Mouse (Mus musculus) T-cell, adult 2 months (primary cell): ENCODE results near the gene Atp6v0a4.

Experiments used
- DNase-seq: peaks from one replicate; pipeline ENCODE4 v3.0.0; 2022; ENCODE audit warnings: low spot score

Gene Atp6v0a4

DNA sequence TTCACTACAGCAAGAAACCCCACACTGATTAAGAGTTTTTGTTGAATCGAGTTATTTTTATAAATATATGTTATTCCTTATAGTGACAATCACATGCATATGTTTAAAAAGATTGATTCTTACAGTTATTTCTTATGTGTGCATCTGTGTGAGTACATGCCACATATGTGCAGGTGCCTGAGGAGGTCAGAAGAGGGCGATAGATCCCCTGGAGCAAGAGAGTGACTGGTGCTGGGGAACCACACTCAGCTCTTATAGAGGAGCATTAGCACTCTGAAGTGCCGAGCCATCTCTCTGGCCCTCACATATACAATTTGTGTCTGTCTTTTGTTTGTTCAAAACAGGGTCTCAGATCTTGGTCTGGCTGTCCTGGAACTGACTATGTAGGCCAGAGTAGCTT lies 50.8 kb downstream of the Atp6v0a4 start:
- no peak for DNase-seq

DNA sequence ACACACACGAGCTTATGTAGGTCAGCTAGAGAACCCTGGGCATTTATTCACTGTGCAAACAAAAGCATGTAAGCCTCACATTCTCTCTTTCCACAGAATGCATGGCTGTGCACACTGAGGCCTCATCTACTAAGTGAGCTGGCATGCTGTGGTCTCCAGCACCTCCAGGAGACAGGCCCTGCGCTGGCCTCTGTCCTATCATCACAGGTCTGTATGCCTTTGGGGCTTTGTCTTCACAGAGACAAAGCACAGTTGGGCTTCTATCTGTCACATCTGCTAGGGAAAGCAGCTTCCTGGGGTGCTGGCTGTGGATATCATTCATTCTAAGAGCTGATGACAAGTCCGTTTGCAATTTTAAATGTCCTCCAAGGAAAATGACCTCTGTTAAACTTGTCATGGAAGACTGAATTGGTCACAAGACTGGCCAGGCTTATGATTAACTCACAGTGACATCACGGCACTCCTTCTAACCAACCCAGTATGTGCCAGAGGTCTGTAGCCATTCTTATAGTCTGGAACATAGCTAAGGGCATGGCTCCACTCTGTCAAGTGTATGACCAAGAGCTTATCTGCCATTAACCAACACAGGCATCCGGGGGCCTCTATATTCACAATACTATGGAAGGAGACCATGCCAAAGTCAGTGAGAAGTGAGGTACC lies 52.1 kb downstream of the Atp6v0a4 start:
- no peak for DNase-seq

GRCm38 (mm10) chr6:38071256-38071655 lies 53.1 kb downstream of the Atp6v0a4 start:
- DNase-seq: no peak

- peak; percentile 43 for DNase-seq
These were observed 58.2 kb downstream of the Atp6v0a4 start for GRCm38 (mm10) chr6:38066215-38066614.

DNA sequence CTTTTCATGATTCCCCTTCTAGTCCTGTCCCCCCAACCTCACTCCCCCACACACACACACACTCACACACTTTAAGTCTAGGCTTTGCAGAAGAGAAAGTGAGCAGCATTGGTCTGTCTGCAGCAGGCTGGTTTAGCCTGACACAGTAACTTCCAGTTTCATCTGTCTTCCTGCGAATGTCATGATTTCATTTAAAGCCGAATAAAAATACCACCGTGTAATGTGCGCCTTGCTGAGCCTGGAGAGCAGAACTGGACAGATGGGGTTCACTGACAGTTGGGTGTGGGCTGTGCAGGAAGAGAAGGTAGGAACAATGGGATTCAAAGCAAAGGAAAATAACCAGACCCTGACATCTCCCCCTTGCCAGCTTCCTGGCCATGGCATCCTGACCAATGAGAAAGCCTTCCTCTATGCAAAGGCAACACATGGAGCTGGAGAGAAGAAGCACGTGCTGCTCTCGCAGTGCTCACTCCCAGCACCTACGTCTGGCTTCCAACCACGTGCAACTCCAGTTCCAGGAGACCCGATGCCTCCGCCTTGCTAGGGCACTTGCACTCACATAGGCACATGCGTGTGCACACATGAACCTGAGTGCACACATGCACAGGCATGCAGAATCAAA lies 58.8 kb downstream of the Atp6v0a4 start:
- no peak for DNase-seq

DNA sequence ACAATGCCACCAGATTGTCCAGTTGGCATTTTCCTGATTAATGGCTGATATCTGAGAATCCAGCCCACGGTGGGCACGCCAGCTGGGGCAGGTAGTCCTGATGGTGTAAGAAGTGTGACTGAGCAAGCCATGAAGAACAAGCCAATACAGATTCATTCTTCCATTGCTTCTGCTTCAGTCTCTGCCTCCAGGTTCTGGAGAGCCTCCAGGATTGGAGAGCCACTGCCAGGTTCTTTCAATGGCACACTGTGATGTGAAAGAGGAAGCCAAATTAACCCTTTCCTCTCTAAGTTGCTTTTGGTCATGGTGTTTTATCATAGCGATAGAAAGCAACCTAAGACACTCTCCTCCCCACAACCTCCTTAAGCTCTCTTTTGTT lies 59.3 kb downstream of the Atp6v0a4 start:
- DNase-seq: no peak

- no peak for DNase-seq
These were observed 59.8 kb downstream of the Atp6v0a4 start for GRCm38 (mm10) chr6:38064621-38065020.

DNA sequence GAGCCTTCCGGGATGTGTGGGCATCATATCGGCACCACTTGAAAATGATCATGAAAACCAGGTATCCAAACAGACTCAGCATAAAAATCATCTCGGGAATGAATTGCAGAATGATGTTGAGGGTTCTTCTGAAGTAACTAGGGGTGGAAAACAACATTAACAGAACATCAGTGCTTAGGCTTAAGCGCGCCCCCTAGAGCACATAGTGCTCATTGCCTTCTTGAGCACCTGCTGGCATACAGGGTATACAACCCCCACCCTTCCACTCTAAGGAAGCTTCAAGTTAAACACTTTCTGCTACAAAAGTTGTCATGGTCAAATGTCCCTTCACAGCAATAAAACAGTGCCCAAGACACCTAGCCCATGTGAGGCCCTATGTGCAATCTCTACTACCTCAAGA lies 65.6 kb downstream of the Atp6v0a4 start:
- DNase-seq: no peak

DNA sequence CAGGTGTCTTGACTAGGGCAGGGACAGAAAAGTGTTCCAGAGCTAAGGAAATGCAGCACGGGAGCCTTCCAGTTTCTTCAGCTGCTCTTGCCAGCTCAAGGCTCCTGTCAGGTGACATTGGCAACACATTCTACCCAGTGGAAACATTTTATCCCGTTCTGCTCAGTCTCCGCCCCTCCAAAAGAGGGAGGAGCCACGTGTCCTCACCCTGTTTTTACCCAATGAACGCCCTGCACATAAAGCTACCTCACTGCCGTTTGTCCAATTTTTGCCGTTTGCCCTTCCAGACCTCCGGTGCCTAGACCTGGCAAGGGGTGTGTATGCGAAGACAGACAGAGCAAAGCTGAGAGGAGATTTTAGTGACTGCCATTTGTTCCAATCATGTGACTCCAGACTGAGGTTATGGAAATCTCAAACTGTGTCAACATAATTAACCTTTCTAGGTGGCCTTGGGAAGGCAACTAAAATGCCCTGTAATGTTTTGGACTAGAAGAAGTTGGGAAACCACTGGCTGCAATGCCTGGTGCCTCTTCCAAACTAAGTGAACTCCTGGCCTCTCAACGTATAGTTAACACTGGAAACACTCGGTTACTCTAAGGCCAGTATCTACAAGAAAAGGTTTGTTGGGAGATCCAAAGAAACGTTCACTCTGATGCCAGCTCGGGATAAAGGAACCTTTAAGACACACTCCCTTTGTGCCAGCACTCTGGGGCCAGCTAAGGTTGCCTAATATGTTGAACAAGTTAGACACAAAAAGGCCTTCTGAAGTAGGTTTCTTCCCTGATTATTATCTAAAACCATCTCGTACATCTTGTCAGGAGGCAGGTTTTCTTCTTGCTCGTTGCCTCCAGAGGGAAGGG lies 68.7 kb downstream of the Atp6v0a4 start:
- DNase-seq: no peak

DNA sequence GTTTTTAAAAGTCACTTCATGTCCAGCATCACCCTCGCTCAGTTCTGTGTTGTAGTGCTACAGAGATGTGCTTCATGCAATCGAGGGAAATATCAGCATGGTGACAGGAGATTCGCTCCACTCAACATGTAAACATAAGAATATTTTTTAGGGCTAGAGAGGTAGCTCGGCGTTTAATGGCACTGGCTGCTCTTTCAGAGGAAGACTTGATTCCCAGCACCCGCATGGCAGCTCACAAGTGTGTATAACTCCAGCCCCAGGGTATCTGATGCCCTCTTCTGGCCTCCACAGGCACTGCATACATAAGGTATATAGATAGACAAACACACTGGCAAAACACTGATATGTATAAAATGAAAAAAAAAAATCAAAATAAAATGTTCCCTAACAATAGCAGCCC lies 74.8 kb downstream of the Atp6v0a4 start:
- DNase-seq: no peak

DNA sequence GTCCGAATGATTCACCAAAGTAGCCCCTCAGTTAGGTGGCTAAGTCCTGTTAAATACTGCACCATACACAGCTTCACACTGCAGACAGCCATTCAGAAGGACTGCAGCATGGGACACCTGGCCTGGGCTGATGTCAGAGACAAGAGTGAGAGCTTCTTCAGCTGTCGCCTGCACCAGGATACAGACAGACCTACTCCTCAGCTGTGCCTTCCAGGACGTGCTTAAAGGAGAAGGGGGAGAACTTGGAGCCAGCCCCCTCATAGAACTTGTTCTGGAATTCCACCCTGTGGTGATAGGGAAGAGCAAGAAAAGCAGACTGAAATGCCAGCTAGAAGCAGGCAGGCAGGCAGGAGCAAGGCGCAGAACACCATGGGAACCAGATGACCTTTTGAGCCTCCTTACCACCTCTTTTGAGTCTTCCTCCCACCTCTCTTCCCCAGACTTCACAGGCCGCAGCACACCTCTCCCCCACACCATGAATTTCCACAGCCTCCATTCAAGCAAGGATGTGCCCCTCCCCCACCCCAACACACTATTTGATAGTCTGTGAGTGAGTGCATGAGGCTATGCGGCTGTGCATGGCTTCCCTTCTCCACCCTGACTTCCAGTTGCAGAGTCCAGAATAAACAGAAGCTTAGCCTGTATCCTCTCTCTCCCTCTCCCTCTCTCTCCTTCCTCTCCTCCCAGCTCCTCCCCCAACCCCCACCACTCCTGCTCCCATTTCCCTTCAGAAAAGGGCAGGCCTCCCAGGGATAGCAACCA lies 75.4 kb downstream of the Atp6v0a4 start:
- no peak for DNase-seq

- DNase-seq: no peak
These were observed 76.4 kb downstream of the Atp6v0a4 start for GRCm38 (mm10) chr6:38048003-38048402.

- no peak for DNase-seq
These were observed 77.5 kb downstream of the Atp6v0a4 start, which contains the start of gene Svopl for GRCm38 (mm10) chr6:38046838-38047237. Gene Svopl, minus strand, starts transcription at chr6:38046996.

DNA sequence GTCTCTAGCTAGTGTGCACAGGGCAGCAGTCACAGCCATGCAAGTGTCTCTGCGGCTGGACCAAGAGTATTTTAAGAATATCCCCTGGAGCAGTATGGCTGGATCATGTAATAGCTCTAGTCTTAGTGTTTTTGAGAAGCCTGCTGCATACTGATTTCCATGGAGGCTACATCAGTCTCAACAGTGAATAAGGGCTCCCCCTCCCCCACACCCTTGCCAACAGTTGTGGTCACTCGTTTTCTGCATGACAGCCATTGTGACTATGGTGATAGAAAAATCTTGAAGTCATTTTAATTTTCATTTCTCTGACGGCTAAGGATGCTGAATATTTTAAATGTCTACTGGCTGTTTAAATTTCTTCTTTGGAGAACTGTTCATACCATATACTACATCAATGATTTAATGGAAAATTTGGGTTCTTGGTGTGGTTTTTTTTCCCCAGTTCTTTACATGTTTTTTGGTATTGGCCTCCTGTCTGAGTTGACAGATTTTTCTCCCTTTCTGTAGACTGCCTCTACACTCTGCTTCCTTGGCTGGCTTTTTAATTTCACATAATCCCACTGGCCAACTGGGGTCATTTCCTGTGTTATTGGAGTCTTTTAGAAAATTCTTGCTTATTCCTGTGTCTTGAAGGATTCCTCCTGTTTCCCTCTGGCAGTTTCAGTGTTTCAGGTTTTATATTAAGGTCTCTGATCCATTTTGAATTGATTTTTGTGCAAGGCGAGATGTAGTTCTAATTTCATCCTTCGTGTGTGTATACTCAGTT lies 91.4 kb downstream of the Atp6v0a4 start:
- DNase-seq: no peak

- DNase-seq: no peak
These were observed 92.4 kb downstream of the Atp6v0a4 start for GRCm38 (mm10) chr6:38031924-38032540.

GRCm38 (mm10) chr6:38028205-38028604 lies 96.2 kb downstream of the Atp6v0a4 start:
- no peak for DNase-seq

- DNase-seq: no peak
These were observed 96.6 kb downstream of the Atp6v0a4 start for GRCm38 (mm10) chr6:38027771-38028170.

GRCm38 (mm10) chr6:38023284-38023683 lies 101.1 kb downstream of the Atp6v0a4 start:
- no peak for DNase-seq

GRCm38 (mm10) chr6:38021406-38021805 lies 103.0 kb downstream of the Atp6v0a4 start:
- no peak for DNase-seq

- no peak for DNase-seq
These were observed 111.6 kb downstream of the Atp6v0a4 start for GRCm38 (mm10) chr6:38012829-38013228.

DNA sequence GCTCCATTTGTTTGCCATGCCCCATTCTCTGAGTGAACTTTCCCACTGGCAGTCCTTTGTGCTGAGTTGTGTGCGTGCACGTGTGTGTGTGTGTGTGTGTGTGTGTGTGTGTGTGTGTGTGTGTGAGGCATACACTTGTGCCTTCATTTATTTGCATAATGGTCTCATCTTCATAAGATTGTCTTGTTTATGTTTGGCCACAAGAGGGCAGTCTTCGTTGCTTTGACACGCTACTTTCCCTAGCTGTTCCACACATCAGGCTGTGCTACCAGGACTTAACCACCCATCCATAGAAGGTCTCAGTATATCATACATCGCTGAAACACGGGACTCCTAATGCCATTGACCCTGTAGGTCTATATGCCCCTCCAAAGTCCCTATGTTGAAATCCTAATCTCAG lies 116.9 kb downstream of the Atp6v0a4 start:
- peak; percentile 18 for DNase-seq
